Mouse (Mus musculus): ENCODE results near the gene Socs3. TPM values are rescaled to one million over a fixed set of nuclear protein-coding genes. Genes with fewer than 3 reads are reported as not detected.

Gene Socs3
- total and polyA plus RNA-seq, 3 experiments, result 0.96 to 1.9 TPM; not detected in 1

DNA sequence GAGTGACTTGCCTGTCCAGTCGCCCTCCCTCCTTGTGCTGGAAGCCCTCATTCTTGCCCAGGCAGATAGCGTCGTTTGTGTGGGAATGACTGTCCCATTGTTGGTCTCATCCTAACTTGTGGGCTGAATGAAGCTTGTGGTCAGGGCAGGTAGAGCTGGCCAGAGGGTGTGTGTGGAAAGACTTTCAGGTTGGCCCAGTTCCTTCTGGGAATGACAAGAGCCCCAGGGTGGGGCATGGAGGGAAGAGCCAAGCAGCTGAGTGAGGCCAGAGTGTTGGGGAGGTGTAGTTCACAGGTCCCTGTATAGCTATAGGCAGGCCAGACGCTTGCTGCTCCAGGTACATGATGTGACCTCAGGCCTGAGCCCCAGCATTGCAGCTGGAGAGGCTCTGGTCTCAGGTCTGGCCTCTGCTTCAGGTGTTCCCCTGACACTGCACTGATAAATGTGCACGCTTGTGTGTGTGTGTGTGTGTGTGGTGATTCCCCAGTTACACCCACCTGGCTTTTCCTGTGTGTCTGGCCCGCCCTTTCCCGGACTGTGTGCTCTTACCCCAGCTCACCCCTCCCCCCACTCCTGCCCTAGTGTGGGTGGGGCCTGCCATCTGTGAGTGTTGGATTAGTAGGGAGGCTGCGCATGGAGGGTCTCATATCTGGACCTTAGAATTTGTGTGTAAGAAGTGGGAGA is 37.8 kb upstream of the Socs3 start:
- H3K36me3 ChIP-seq (ENCODE audit: control insufficient read depth in 1 of 2, insufficient read depth in 2 of 2, low read length in 2 of 2), result peaks cover 0 to 27% of the 10 kb centered on the region in 2 experiments; a peak in 2 of 4 replicates
- no peak overlapping the region for H3K9ac ChIP-seq (ENCODE audit: control insufficient read depth, low read depth, low read length, poor library complexity, severe bottlenecking)
- H3K79me2 ChIP-seq (ENCODE audit: control insufficient read depth, insufficient read depth, low read length, poor library complexity), result peaks cover 21% of the 10 kb centered on the region; the same call in 1 of the 2 replicates
- no peaks in the 10 kb centered on the region for H3K27me3 ChIP-seq (ENCODE audit: control insufficient read depth in 1 of 2, insufficient read depth in 2 of 2, low read length in 2 of 2)
- no peak overlapping the region for H3K4me3 ChIP-seq (ENCODE audit: control insufficient read depth in 1 of 2, insufficient read depth in 1 of 2, low read depth in 2 of 2, low read length in 2 of 2)
- TF ChIP-seq RAD21 (IDR thresholded peaks at IDR 0.05; ENCODE audit: low read depth, low read length) (no peak), CHD2 (IDR thresholded peaks at IDR 0.05; ENCODE audit: low read length) (no peak), E2F4 (IDR thresholded peaks at IDR 0.05; ENCODE audit: borderline replicate concordance, low read depth, low read length) (no peak), BHLHE40 (IDR thresholded peaks at IDR 0.05; ENCODE audit: borderline replicate concordance, low read depth, low read length) (no peak), SMC3 (IDR thresholded peaks at IDR 0.05; ENCODE audit: low read depth, low read length) (no peak), ZC3H11A (IDR thresholded peaks at IDR 0.05; ENCODE audit: low read depth, low read length) (no peak), CTCF (IDR thresholded peaks at IDR 0.05 in 2 of 3, conservative IDR thresholded peaks at IDR 0.05 in 1 of 3; ENCODE audit: control insufficient read depth in 1 of 3, insufficient read depth in 1 of 3, low read depth in 2 of 3, low read length in 3 of 3, poor library complexity in 1 of 3, severe bottlenecking in 1 of 3) (no peak), MYB (IDR thresholded peaks at IDR 0.05; ENCODE audit: low read depth, low read length) (no peak), TAL1 (IDR thresholded peaks at IDR 0.05; ENCODE audit: low read length) (no peak), MAX (IDR thresholded peaks at IDR 0.05; ENCODE audit: low read length) (no peak), SIN3A (IDR thresholded peaks at IDR 0.05; ENCODE audit: low read length) (no peak), MAZ (IDR thresholded peaks at IDR 0.05; ENCODE audit: low read depth, low read length) (no peak)
- H3K9me3 ChIP-seq (replicated peaks; ENCODE audit: insufficient read depth, low read length), result no peaks in the 10 kb centered on the region
- no peaks in the 10 kb centered on the region for H3K4me1 ChIP-seq (ENCODE audit: control insufficient read depth in 1 of 2, insufficient read depth in 2 of 2, low read length in 2 of 2)
- DNase-seq (ENCODE audit: low read depth, low spot score), result no peak
- H3K27ac ChIP-seq (ENCODE audit: control insufficient read depth, low read depth, low read length), result no peak overlapping the region

GRCm38 (mm10) chr11:118004217-118004616 is 34.4 kb upstream of the Socs3 start:
- peaks cover 11 to 30% of the 10 kb centered on the region in 2 experiments for H3K36me3 ChIP-seq (ENCODE audit: control insufficient read depth in 1 of 2, insufficient read depth in 2 of 2, low read length in 2 of 2)
- H3K4me3 ChIP-seq (ENCODE audit: control insufficient read depth in 1 of 2, insufficient read depth in 1 of 2, low read depth in 2 of 2, low read length in 2 of 2), result no peak overlapping the region
- H3K27ac ChIP-seq (ENCODE audit: control insufficient read depth, low read depth, low read length), result no peak overlapping the region
- no peaks in the 10 kb centered on the region for H3K9me3 ChIP-seq (replicated peaks; ENCODE audit: insufficient read depth, low read length)
- H3K4me1 ChIP-seq (ENCODE audit: control insufficient read depth in 1 of 2, insufficient read depth in 2 of 2, low read length in 2 of 2), result peaks cover 10 to 13% of the 10 kb centered on the region in 2 experiments
- no peak overlapping the region for H3K9ac ChIP-seq (ENCODE audit: control insufficient read depth, low read depth, low read length, poor library complexity, severe bottlenecking)
- DNase-seq (ENCODE audit: low read depth, low spot score), result no peak
- H3K27me3 ChIP-seq (ENCODE audit: control insufficient read depth in 1 of 2, insufficient read depth in 2 of 2, low read length in 2 of 2), result no peaks in the 10 kb centered on the region
- H3K79me2 ChIP-seq (ENCODE audit: control insufficient read depth, insufficient read depth, low read length, poor library complexity), result peaks cover 17% of the 10 kb centered on the region; the same call in 1 of the 2 replicates
- no peak for TF ChIP-seq KAT2A (conservative IDR thresholded peaks at IDR 0.05; ENCODE audit: low read depth, low read length)
- TF ChIP-seq ZC3H11A (IDR thresholded peaks at IDR 0.05; ENCODE audit: low read depth, low read length), result no peak
- TF ChIP-seq CTCF (IDR thresholded peaks at IDR 0.05 in 2 of 3, conservative IDR thresholded peaks at IDR 0.05 in 1 of 3; ENCODE audit: control insufficient read depth in 1 of 3, insufficient read depth in 1 of 3, low read depth in 2 of 3, low read length in 3 of 3, poor library complexity in 1 of 3, severe bottlenecking in 1 of 3), result no peak
- no peak for TF ChIP-seq ZMIZ1 (IDR thresholded peaks at IDR 0.05; ENCODE audit: low read depth, low read length)
- TF ChIP-seq CHD1 (IDR thresholded peaks at IDR 0.05; ENCODE audit: low read depth, low read length), result no peak
- TF ChIP-seq MYC (IDR thresholded peaks at IDR 0.05; ENCODE audit: low read depth, low read length), result no peak
- no peak for TF ChIP-seq NELFE (IDR thresholded peaks at IDR 0.05; ENCODE audit: low read depth, low read length)
- no peak for TF ChIP-seq GATA1 (IDR thresholded peaks at IDR 0.05; ENCODE audit: low read depth, low read length)
- no peak for TF ChIP-seq USF1 (IDR thresholded peaks at IDR 0.05; ENCODE audit: low read depth, low read length)
